Comparison of ENCODE assay signal across 8 mouse cellular contexts in the genomic region with DNA sequence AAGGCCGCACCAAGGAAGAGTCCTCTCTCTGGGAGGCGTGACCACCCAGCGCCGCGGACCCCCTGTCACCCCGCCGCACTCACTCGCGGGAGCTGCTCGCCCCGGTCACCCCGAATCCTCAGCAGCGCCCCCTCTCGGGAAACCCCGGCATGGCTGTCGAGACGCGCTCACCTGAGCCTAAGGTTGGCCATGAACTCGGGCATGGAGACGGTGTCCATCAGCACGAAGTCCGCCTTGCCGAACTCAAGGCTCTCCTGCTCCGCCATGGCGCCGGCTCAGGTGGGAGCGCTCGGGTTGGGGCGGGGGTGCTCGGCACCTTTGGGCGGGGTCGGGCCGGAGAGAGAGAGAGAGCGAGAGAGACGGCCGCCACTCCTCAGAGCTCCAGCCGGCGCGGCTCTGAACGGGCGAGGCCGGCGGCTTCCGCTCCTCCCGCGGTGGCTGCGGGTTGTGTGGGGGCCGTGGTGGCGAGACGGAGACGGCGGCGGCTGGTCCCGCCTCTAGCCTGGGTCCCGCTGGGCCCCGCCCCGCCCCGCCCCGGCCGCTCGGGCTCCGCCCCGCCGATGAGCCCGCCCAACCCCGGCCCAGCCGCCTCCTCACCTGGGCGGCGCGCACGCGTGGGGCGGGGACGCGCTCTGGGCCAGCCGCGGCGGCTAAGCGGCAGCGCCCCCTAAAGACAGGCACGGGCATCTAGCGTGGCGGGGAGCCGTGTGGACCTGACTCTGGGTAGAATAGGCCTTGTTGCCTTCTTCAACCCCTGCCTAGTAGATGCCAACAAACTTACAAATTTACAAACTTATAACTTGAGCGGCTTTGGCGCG. TPM values are rescaled to one million over a fixed set of nuclear protein-coding genes. Genes with fewer than 3 reads are reported as not detected.
DNase-seq lines count a peak whose midpoint lies in the region; ATAC-seq and TF ChIP-seq lines count a peak whose summit lies in the region.

Gene Myo1d, minus strand, starts transcription at position 499 of the 818 bp plus-strand sequence.

- peak; percentile 76 for TF ChIP-seq CTCF in ES-Bruce4 (IDR thresholded peaks at IDR 0.05; ENCODE audit: low read depth, low read length)
- TF ChIP-seq CTCF in stomach, postnatal 0 days (IDR thresholded peaks at IDR 0.05; ENCODE audit: low read depth), result peak; percentile 80

- peak within 1 kb of the TSS; percentile 78 for H3K4me2 ChIP-seq in forebrain, embryonic 14.5 days (ENCODE audit: low read length)
- H3K4me2 ChIP-seq in liver, embryonic 15.5 days, result peak within 1 kb of the TSS; percentile 89
- H3K4me2 ChIP-seq in neural tube, embryonic 12.5 days (replicated peaks), result peak within 1 kb of the TSS; percentile 80
- H3K4me2 ChIP-seq in stomach, postnatal 0 days (replicated peaks; ENCODE audit: low read depth), result peak within 1 kb of the TSS; percentile 85

- H3K4me3 ChIP-seq in ES-Bruce4 (ENCODE audit: low read depth, low read length), result peak within 1 kb of the TSS; percentile 82
- H3K4me3 ChIP-seq in forebrain, embryonic 14.5 days (ENCODE audit: low read depth, low read length), result peak within 1 kb of the TSS; percentile 63
- H3K4me3 ChIP-seq in liver, embryonic 15.5 days (replicated peaks), result peak within 1 kb of the TSS; percentile 76
- peak within 1 kb of the TSS; percentile 69 for H3K4me3 ChIP-seq in neural tube, embryonic 12.5 days
- peak within 1 kb of the TSS; percentile 71 for H3K4me3 ChIP-seq in stomach, postnatal 0 days (ENCODE audit: low read depth, low read length)

- H3K9me3 ChIP-seq in ES-Bruce4 (replicated peaks; ENCODE audit: control insufficient read depth, insufficient read depth, low read length, poor library complexity, severe bottlenecking), result no peaks in the 10 kb centered on the region
- H3K9me3 ChIP-seq in forebrain, embryonic 14.5 days (replicated peaks; ENCODE audit: control insufficient read depth, low read length), result no peaks in the 10 kb centered on the region
- no peaks in the 10 kb centered on the region for H3K9me3 ChIP-seq in liver, embryonic 15.5 days (replicated peaks)
- no peaks in the 10 kb centered on the region for H3K9me3 ChIP-seq in neural tube, embryonic 12.5 days
- H3K9me3 ChIP-seq in stomach, postnatal 0 days (ENCODE audit: control insufficient read depth, low read length), result no peaks in the 10 kb centered on the region

- under 1% methylated on average over 75 of the region's 87 CpGs for whole genome bisulfite sequencing in forebrain, embryonic 14.5 days
- under 1% methylated on average over 66 of the region's 87 CpGs for WGBS in liver, embryonic 15.5 days (ENCODE audit: insufficient replicate concordance)
- WGBS in neural tube, embryonic 12.5 days, result under 1% methylated on average over 76 of the region's 87 CpGs
- 1% methylated on average over 75 of the region's 87 CpGs for WGBS in stomach, postnatal 0 days

- H3K4me1 ChIP-seq in ES-Bruce4 (ENCODE audit: control insufficient read depth, insufficient read depth, low read length), result no peaks in the 10 kb centered on the region
- no peaks in the 10 kb centered on the region for H3K4me1 ChIP-seq in forebrain, embryonic 14.5 days (ENCODE audit: control insufficient read depth, insufficient read depth, low read length)
- H3K4me1 ChIP-seq in liver, embryonic 15.5 days (replicated peaks), result peaks cover 61% of the 10 kb centered on the region
- H3K4me1 ChIP-seq in neural tube, embryonic 12.5 days, result 0 out of 2 replicates have a peak, but pooled peaks cover 6% of the 10 kb centered on the region
- H3K4me1 ChIP-seq in stomach, postnatal 0 days (replicated peaks; ENCODE audit: control insufficient read depth, insufficient read depth), result no peaks in the 10 kb centered on the region

- no peaks in the 10 kb centered on the region for H3K27me3 ChIP-seq in ES-Bruce4 (ENCODE audit: control insufficient read depth, insufficient read depth, low read length, poor library complexity, severe bottlenecking)
- 0 out of 2 replicates have a peak, but pooled peaks cover 7% of the 10 kb centered on the region for H3K27me3 ChIP-seq in forebrain, embryonic 14.5 days (replicated peaks; ENCODE audit: control insufficient read depth, insufficient read depth, low read length)
- peaks cover 13% of the 10 kb centered on the region for H3K27me3 ChIP-seq in liver, embryonic 15.5 days
- H3K27me3 ChIP-seq in neural tube, embryonic 12.5 days (replicated peaks), result 0 out of 2 replicates have a peak, but pooled peaks cover 6% of the 10 kb centered on the region
- no peaks in the 10 kb centered on the region for H3K27me3 ChIP-seq in stomach, postnatal 0 days (ENCODE audit: control insufficient read depth, insufficient read depth, low read length)

- no peak within 1 kb of the TSS for H3K27ac ChIP-seq in ES-Bruce4 (ENCODE audit: insufficient read depth, low read length)
- H3K27ac ChIP-seq in forebrain, embryonic 14.5 days (ENCODE audit: low read depth, low read length), result no peak within 1 kb of the TSS
- H3K27ac ChIP-seq in liver, embryonic 15.5 days (replicated peaks), result peak within 1 kb of the TSS; percentile 96
- H3K27ac ChIP-seq in neural tube, embryonic 12.5 days, result no peak within 1 kb of the TSS
- H3K27ac ChIP-seq in stomach, postnatal 0 days (replicated peaks), result peak within 1 kb of the TSS; percentile 94

- peak; percentile 88 for DNase-seq in cerebellum, adult 11 months
- DNase-seq in forebrain, embryonic 14.5 days (ENCODE audit: low spot score), result peak; percentile 83
- DNase-seq in heart, postnatal 10 days, result peak; percentile 91
- DNase-seq in kidney, postnatal 4 days, result peak; percentile 91 to 95
- DNase-seq in stomach, postnatal 0 days (ENCODE audit: low spot score), result peak; percentile 95

- H3K36me3 ChIP-seq in ES-Bruce4 (ENCODE audit: control insufficient read depth, insufficient read depth, low read length, poor library complexity, severe bottlenecking), result no peaks in the 10 kb centered on the region
- no peaks in the 10 kb centered on the region for H3K36me3 ChIP-seq in forebrain, embryonic 14.5 days (ENCODE audit: control insufficient read depth, insufficient read depth, low read length)
- H3K36me3 ChIP-seq in liver, embryonic 15.5 days (replicated peaks), result no peaks in the 10 kb centered on the region
- H3K36me3 ChIP-seq in neural tube, embryonic 12.5 days, result no peaks in the 10 kb centered on the region
- no peaks in the 10 kb centered on the region for H3K36me3 ChIP-seq in stomach, postnatal 0 days (ENCODE audit: control insufficient read depth, insufficient read depth, low read length)

- intact Hi-C loops in heart, postnatal 10 days (cut with DNase I), result loop anchor here (1.0 to 5.0 kb wide), 3 partner anchors 39 to 83 kb away; no protein-coding TSS in a partner anchor

- no peak for TF ChIP-seq EP300 in ES-Bruce4 (IDR thresholded peaks at IDR 0.05; ENCODE audit: insufficient read depth, low read depth, low read length)
- TF ChIP-seq EP300 in stomach, postnatal 0 days (optimal IDR thresholded peaks at IDR 0.05), result no peak

- peak; percentile 94 for ATAC-seq in forebrain, embryonic 14.5 days
- ATAC-seq in liver, embryonic 15.5 days (ENCODE audit: insufficient read depth), result peak; percentile 87
- ATAC-seq in neural tube, embryonic 12.5 days (ENCODE audit: low FRiP score, low read depth), result peak; percentile 87
- ATAC-seq in stomach, postnatal 0 days (ENCODE audit: low FRiP score, low TSS enrichment), result peak; percentile 92

- H3K9ac ChIP-seq in ES-Bruce4 (ENCODE audit: low read depth, poor library complexity, severe bottlenecking), result peak within 1 kb of the TSS; percentile 64
- H3K9ac ChIP-seq in forebrain, embryonic 14.5 days (ENCODE audit: low read length), result peak within 1 kb of the TSS; percentile 67
- peak within 1 kb of the TSS; percentile 84 for H3K9ac ChIP-seq in liver, embryonic 15.5 days
- H3K9ac ChIP-seq in neural tube, embryonic 12.5 days, result peak within 1 kb of the TSS; percentile 65
- H3K9ac ChIP-seq in stomach, postnatal 0 days (ENCODE audit: low read length), result peak within 1 kb of the TSS; percentile 72

- no peak for TF ChIP-seq POLR2A in ES-Bruce4 (IDR thresholded peaks at IDR 0.05; ENCODE audit: insufficient read depth, low read length)

RNA-seq across cellular contexts. Expression of gene Myo1d, which starts in this region (rescaled TPM):
- polyA plus RNA-seq in ES-Bruce4 (2011; ENCODE audit: insufficient read depth, insufficient read length, low read depth, missing spikeins), result 6.2 and 6.6 TPM in 2 replicates
- 1.3 and 1.6 TPM in 2 replicates for polyA plus RNA-seq in forebrain, embryonic 14.5 days (2014; fragmentation: Nextera tagmentation; extraction: Ambion mirVana)
- 10 to 100 TPM; 17.6 to 19.0 TPM for total RNA-seq in heart, postnatal 10 days (2021)
- 8.6 and 9.0 TPM in 2 replicates for polyA plus RNA-seq in liver, embryonic 15.5 days (2015; fragmentation: Nextera tagmentation; extraction: Ambion mirVana)
- 2.2 and 2.6 TPM in 2 replicates for polyA plus RNA-seq in neural tube, embryonic 12.5 days (2016; fragmentation: Nextera tagmentation; extraction: Ambion mirVana)
- 21.6 and 24.4 TPM in 2 replicates for polyA plus RNA-seq in stomach, postnatal 0 days (2015; fragmentation: Nextera tagmentation; extraction: Ambion mirVana)

Comparison
In these comparisons a context has a peak if more than half of its experiments do, and no peak if none do; other contexts are left out.
1. H3K27ac ChIP-seq: peak in liver, embryonic 15.5 days (single experiment) and stomach, postnatal 0 days (single experiment); none in ES-Bruce4 (single experiment), forebrain, embryonic 14.5 days (single experiment) and neural tube, embryonic 12.5 days (single experiment).
2. Peak in every context shown above with its lines, with median percentiles within 50 percentile points of each other: H3K4me3 ChIP-seq, H3K9ac ChIP-seq, DNase-seq, ATAC-seq and H3K4me2 ChIP-seq.